ENCODE assay signal across 24 mouse cellular contexts in genomic region chr9:26985668-26986277, GRCm38 (mm10). TPM values are rescaled to one million over a fixed set of nuclear protein-coding genes. Genes with fewer than 3 reads are reported as not detected.
DNase-seq lines count a peak whose midpoint lies in the region; ATAC-seq and TF ChIP-seq lines count a peak whose summit lies in the region.
"Had no signal": no experiment of that assay in that cellular context is flagged by ENCODE, and none has a peak within 500 bp of the region (broad histone marks: within the 10 kb centered on the region; RNA-seq: fewer than 3 reads in every experiment).

No protein-coding gene starts in this region.

- peak; percentile 65 for DNase-seq in heart, adult 11 months
- no peak for DNase-seq in heart, postnatal 10 days
- DNase-seq in adrenal gland, postnatal 36 days, result no peak
- no peak for DNase-seq in right cerebral cortex, postnatal 10 days (ENCODE audit: low spot score in 2 of 2)
- DNase-seq: adrenal gland, postnatal 10 days; cerebellum, adult 11 months; cerebellum, adult 2 months; cerebellum, adult 9-11 months; cerebellum, postnatal 25 days; forebrain, postnatal 0 days; gastrocnemius, adult 2 months; gastrocnemius, postnatal 14 days; heart, adult 18-20 months; heart, postnatal 14 days; heart, postnatal 4 days had no signal

- H3K9ac ChIP-seq in stomach, embryonic 16.5 days (ENCODE audit: low read length), result no peak overlapping the region
- H3K9ac ChIP-seq: embryonic facial prominence, embryonic 12.5 days; embryonic facial prominence, embryonic 15.5 days; forebrain, postnatal 0 days; heart, embryonic 12.5 days; heart, embryonic 15.5 days; hindbrain, embryonic 15.5 days had no signal

- no peak overlapping the region for H3K4me2 ChIP-seq in stomach, embryonic 16.5 days (ENCODE audit: low read depth, low read length)
- H3K4me2 ChIP-seq: embryonic facial prominence, embryonic 12.5 days; embryonic facial prominence, embryonic 15.5 days; heart, embryonic 12.5 days; heart, embryonic 15.5 days; hindbrain, embryonic 15.5 days had no signal

- no peaks in the 10 kb centered on the region for H3K9me3 ChIP-seq in stomach, embryonic 16.5 days (replicated peaks; ENCODE audit: control insufficient read depth, low read length)
- H3K9me3 ChIP-seq: embryonic facial prominence, embryonic 12.5 days; embryonic facial prominence, embryonic 15.5 days; heart, embryonic 12.5 days; heart, embryonic 15.5 days; hindbrain, embryonic 15.5 days had no signal

- peaks cover 5% of the 10 kb centered on the region for H3K4me1 ChIP-seq in olfactory bulb, adult 2 months (ENCODE audit: control insufficient read depth, insufficient read depth, low read length)
- no peaks in the 10 kb centered on the region for H3K4me1 ChIP-seq in stomach, embryonic 16.5 days (ENCODE audit: control insufficient read depth, insufficient read depth, low read length)
- H3K4me1 ChIP-seq: embryonic facial prominence, embryonic 12.5 days; embryonic facial prominence, embryonic 15.5 days; heart, embryonic 12.5 days; heart, embryonic 15.5 days; hindbrain, embryonic 15.5 days had no signal

- WGBS in olfactory bulb, adult 2 months, result 73% methylated on average over 6 of the region's 6 CpGs
- WGBS in stomach, embryonic 16.5 days, result 81% methylated on average over 6 of the region's 6 CpGs

- TF ChIP-seq CTCF in olfactory bulb, adult 2 months (IDR thresholded peaks at IDR 0.05; ENCODE audit: insufficient read depth, low read depth, low read length), result no peak

- H3K4me3 ChIP-seq in olfactory bulb, adult 2 months (ENCODE audit: insufficient read depth, low read depth, low read length), result no peak overlapping the region
- no peak overlapping the region for H3K4me3 ChIP-seq in stomach, embryonic 16.5 days (replicated peaks; ENCODE audit: low read length)
- H3K4me3 ChIP-seq: embryonic facial prominence, embryonic 12.5 days; embryonic facial prominence, embryonic 15.5 days; gastrocnemius, adult 2 months; heart, embryonic 12.5 days; heart, embryonic 15.5 days; hindbrain, embryonic 15.5 days had no signal

- H3K27me3 ChIP-seq in stomach, embryonic 16.5 days (ENCODE audit: control insufficient read depth, insufficient read depth, low read length), result no peaks in the 10 kb centered on the region
- H3K27me3 ChIP-seq: embryonic facial prominence, embryonic 12.5 days; embryonic facial prominence, embryonic 15.5 days; heart, embryonic 12.5 days; heart, embryonic 15.5 days; hindbrain, embryonic 15.5 days; Patski had no signal

- intact Hi-C loops in heart, postnatal 10 days (cut with DNase I), result no loop called here

- peaks cover 23% of the 10 kb centered on the region for H3K36me3 ChIP-seq in stomach, embryonic 16.5 days (ENCODE audit: control insufficient read depth, insufficient read depth, low read length)

- TF ChIP-seq POLR2A in olfactory bulb, adult 2 months (IDR thresholded peaks at IDR 0.05; ENCODE audit: insufficient read depth, low read depth, low read length), result no peak

- peak overlapping the region; percentile 28; the same call in 1 of the 2 replicates for H3K27ac ChIP-seq in olfactory bulb, adult 2 months (ENCODE audit: insufficient read depth, low read depth, low read length)
- H3K27ac ChIP-seq in stomach, embryonic 16.5 days (ENCODE audit: low read length), result no peak overlapping the region
- H3K27ac ChIP-seq: embryonic facial prominence, embryonic 12.5 days; embryonic facial prominence, embryonic 15.5 days; gastrocnemius, adult 2 months; heart, embryonic 15.5 days; hindbrain, embryonic 15.5 days had no signal

- peak; percentile 87 for ATAC-seq in stomach, embryonic 16.5 days (ENCODE audit: insufficient read depth, low FRiP score)
- ATAC-seq: forebrain, embryonic 14.5 days; forebrain, postnatal 0 days; Patski had no signal

RNA-seq across cellular contexts. Expression of gene Acad8, which starts 13.6 kb away (rescaled TPM):
- 10 to 100 TPM; 52.3 to 54.0 TPM for total RNA-seq in heart, postnatal 10 days (2021)
- not detected in 2 replicates for polyA plus RNA-seq in olfactory bulb, adult 2 months (2012; ENCODE audit: insufficient read depth, insufficient read length, low replicate concordance, missing spikeins)
- 51.3 and 56.5 TPM in 2 replicates for polyA plus RNA-seq in stomach, embryonic 16.5 days (2015; fragmentation: Nextera tagmentation; extraction: Ambion mirVana)
- total RNA-seq in adrenal gland, postnatal 36 days (2021), result 10 to 100 TPM; 61.9 to 80.1 TPM

RNA-seq across cellular contexts. Expression of gene Thyn1, which starts 13.7 kb away (rescaled TPM):
- 10 to 100 TPM; 29.0 to 32.7 TPM for total RNA-seq in heart, postnatal 10 days (2021)
- polyA plus RNA-seq in olfactory bulb, adult 2 months (2012; ENCODE audit: insufficient read depth, insufficient read length, low replicate concordance, missing spikeins), result not detected in 2 replicates
- 124 and 127 TPM in 2 replicates for polyA plus RNA-seq in stomach, embryonic 16.5 days (2015; fragmentation: Nextera tagmentation; extraction: Ambion mirVana)
- 10 to 100 TPM; 40.7 to 45.8 TPM for total RNA-seq in adrenal gland, postnatal 36 days (2021)

RNA-seq across cellular contexts. Expression of gene Vps26b, which starts 44.1 kb away (rescaled TPM):
- total RNA-seq in heart, postnatal 10 days (2021), result 10 to 100 TPM; 30.9 to 35.6 TPM
- polyA plus RNA-seq in olfactory bulb, adult 2 months (2012; ENCODE audit: insufficient read depth, insufficient read length, low replicate concordance, missing spikeins), result not detected in 2 replicates
- polyA plus RNA-seq in stomach, embryonic 16.5 days (2015; fragmentation: Nextera tagmentation; extraction: Ambion mirVana), result 24.9 and 25.3 TPM in 2 replicates
- total RNA-seq in adrenal gland, postnatal 36 days (2021), result 10 to 100 TPM; 35.8 to 41.2 TPM

RNA-seq across cellular contexts. Expression of gene Ncapd3, which starts 44.2 kb away (rescaled TPM):
- 10 to 100 TPM; 17.6 to 18.6 TPM for total RNA-seq in heart, postnatal 10 days (2021)
- polyA plus RNA-seq in olfactory bulb, adult 2 months (2012; ENCODE audit: insufficient read depth, insufficient read length, low replicate concordance, missing spikeins), result 124 TPM in 1 of 2 replicates, not detected in the other
- polyA plus RNA-seq in stomach, embryonic 16.5 days (2015; fragmentation: Nextera tagmentation; extraction: Ambion mirVana), result 24.7 and 26.4 TPM in 2 replicates
- total RNA-seq in adrenal gland, postnatal 36 days (2021), result 10 to 100 TPM; 14.1 to 14.5 TPM
